Mouse (Mus musculus) cortical plate, adult 2 months (tissue): ENCODE measurements around the gene Pfas. TPM values are rescaled to one million over a fixed set of nuclear protein-coding genes. Genes with fewer than 3 reads are reported as not detected.
A peak's percentile ranks its signal among the peaks of the same experiment; 100 is the strongest.
"Not testable (repeated sequence)": the region's sequence is repeated elsewhere in the genome, so short reads cannot be mapped to it uniquely, and the experiment has no call there.

Experiments used
- H3K27ac ChIP-seq: fragments of 200-500 bp; 2 replicates; pipeline ENCODE4 v1.5.1; 2012; ENCODE audit warnings: low read length, control low read depth, inconsistent platforms; ENCODE audit not compliant: insufficient read depth
- H3K4me1 ChIP-seq: fragments of 200-500 bp; 2 replicates; pipeline ENCODE4 v1.6.1; 2011; ENCODE audit warnings: low read length; ENCODE audit not compliant: control insufficient read depth, insufficient read depth
- H3K4me3 ChIP-seq: fragments of 200-500 bp; 2 replicates; pipeline ENCODE4 v1.5.1; 2011; ENCODE audit warnings: mild to moderate bottlenecking, low read length, control low read depth; ENCODE audit not compliant: insufficient read depth
- CTCF ChIP-seq: fragments of 200-500 bp; IDR thresholded peaks from 2 replicates; pipeline ENCODE4 v1.5.1; 2011; ENCODE audit warnings: mild to moderate bottlenecking, control low read depth, low read length; ENCODE audit not compliant: insufficient read depth; ENCODE audit errors: extremely low read depth
- POLR2A ChIP-seq: fragments of 200-500 bp; IDR thresholded peaks from 2 replicates; pipeline ENCODE4 v1.6.1; 2011; ENCODE audit warnings: mild to moderate bottlenecking, low read length, control low read depth; ENCODE audit not compliant: insufficient read depth; ENCODE audit errors: extremely low read depth
- polyA plus RNA-seq: library from polyadenylated mRNA; depleted of rRNA; stranded (reverse); fragments of >200 nt; gene quantifications from 2 replicates; pipeline ENCODE4 v1.2.3, GENCODE M21; 2012

Gene Pfas
- polyA plus RNA-seq, 1 experiment, result 17.6 TPM

GRCm38 (mm10) chr11:69020691-69021090 is 12.4 kb upstream of the Pfas start:
- H3K4me1 ChIP-seq, result peaks cover 4% of the 10 kb centered on the region
- TF ChIP-seq CTCF (no peak), POLR2A (no peak)
- H3K27ac ChIP-seq, result no peak overlapping the region
- no peak overlapping the region for H3K4me3 ChIP-seq

DNA sequence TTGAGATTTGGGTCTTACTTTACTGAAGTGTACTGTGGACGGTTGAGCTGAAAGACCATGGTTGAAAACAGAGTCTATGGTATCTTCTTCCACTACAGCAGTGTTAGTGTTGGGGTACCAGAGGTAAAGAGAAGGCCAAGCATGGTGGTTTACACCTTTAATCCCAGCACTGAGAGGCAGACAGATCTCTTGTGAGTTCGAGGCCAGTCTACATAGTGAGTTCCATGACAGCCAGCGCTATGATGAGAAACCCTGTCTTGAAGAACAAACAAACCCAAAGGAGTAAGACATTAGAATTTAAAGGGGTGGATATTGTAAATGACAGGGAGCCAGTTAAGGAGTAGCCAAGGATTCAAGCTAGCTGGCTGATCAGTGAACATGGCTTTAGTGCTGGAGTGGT is 8.5 kb upstream of the Pfas start:
- Histone ChIP-seq H3K4me1 (peaks cover 4% of the 10 kb centered on the region), H3K4me3 (peak overlapping the region; percentile 48), H3K27ac (no peak overlapping the region)
- TF ChIP-seq POLR2A, result no peak

- Histone ChIP-seq H3K4me1 (peaks cover 4% of the 10 kb centered on the region), H3K4me3 (peak within 1 kb of the TSS; percentile 48), H3K27ac (no peak within 1 kb of the TSS)
- TF ChIP-seq POLR2A, result peak; percentile 82
- TF ChIP-seq CTCF, result peak; percentile 50
Observed at GRCm38 (mm10) chr11:69015644-69016441, 7.6 kb upstream of the Pfas start, which contains the start of gene Ctc1. Ctc1 (plus strand) TSS chr11:69015911.

DNA sequence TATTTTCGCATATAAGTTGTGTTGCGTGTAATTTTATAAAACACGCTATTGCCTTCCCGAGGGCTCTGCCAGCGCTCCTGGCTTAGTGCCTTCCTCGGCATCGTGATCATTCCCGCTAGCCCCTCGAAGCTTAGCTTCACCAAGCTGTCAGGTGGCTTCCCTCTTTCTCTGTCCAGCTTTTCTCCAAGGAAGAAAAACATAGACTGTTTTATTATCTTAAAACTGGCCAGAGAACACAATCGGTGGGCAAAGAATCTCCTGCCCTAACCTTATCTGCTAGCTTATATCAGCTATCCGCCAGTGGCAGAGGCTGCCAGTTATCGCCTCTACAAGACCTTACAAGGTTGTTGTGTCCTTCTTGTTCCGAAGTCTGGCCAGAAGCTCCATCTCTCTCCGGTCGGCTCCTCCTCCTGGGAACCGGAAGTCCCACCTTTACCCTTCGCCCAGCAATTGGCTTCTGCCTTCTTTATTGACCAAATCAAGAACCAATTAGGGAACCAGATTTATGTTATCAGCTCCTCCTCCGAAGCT is 3.9 kb upstream of the Pfas start:
- TF ChIP-seq CTCF, result no peak
- peak; percentile 97 for TF ChIP-seq POLR2A
- H3K27ac ChIP-seq, result peak overlapping the region; percentile 20; the same call in 1 of the 2 replicates
- H3K4me3 ChIP-seq, result peak overlapping the region; percentile 37
- H3K4me1 ChIP-seq, result peaks cover 4% of the 10 kb centered on the region

GRCm38 (mm10) chr11:69011445-69011844 is 3.2 kb upstream of the Pfas start:
- H3K4me3 ChIP-seq, result peak overlapping the region; percentile 37; the same call in 1 of the 2 replicates
- not testable (repeated sequence) for H3K4me1 ChIP-seq, H3K27ac ChIP-seq

GRCm38 (mm10) chr11:69010400-69011323 is 2.4 kb upstream of the Pfas start:
- TF ChIP-seq POLR2A (no peak), CTCF (no peak)
- no peak overlapping the region for H3K4me3 ChIP-seq
- H3K4me1 ChIP-seq, result no peaks in the 10 kb centered on the region
- no peak overlapping the region for H3K27ac ChIP-seq

- H3K27ac ChIP-seq, result no peak overlapping the region
- no peak for TF ChIP-seq POLR2A
- no peak for TF ChIP-seq CTCF
- no peaks in the 10 kb centered on the region for H3K4me1 ChIP-seq
- H3K4me3 ChIP-seq, result no peak overlapping the region
Observed at GRCm38 (mm10) chr11:69009508-69009907, 1.2 kb upstream of the Pfas start.

GRCm38 (mm10) chr11:69006575-69006974 is 1.7 kb downstream of the Pfas start:
- not testable (repeated sequence) for H3K27ac ChIP-seq, H3K4me3 ChIP-seq, H3K4me1 ChIP-seq

- Histone ChIP-seq H3K4me1 (no peaks in the 10 kb centered on the region), H3K27ac (no peak overlapping the region), H3K4me3 (no peak overlapping the region)
- no peak for TF ChIP-seq CTCF
- TF ChIP-seq POLR2A, result no peak
Observed at GRCm38 (mm10) chr11:69005193-69005592, 3.1 kb downstream of the Pfas start.
